Mouse (Mus musculus) cerebellum, adult (tissue): ENCODE results near the gene Clip2.
A peak's percentile ranks its signal among the peaks of the same experiment; 100 is the strongest.

ENCODE experiments used
- ATAC-seq: cut with Nextera tagmentation; 2 replicates; pipeline ENCODE4 v1.9.2; 2017; ENCODE audit warnings: mild to moderate bottlenecking, moderate library complexity, mixed read lengths; ENCODE audit not compliant: insufficient number of reproducible peaks, low FRiP score, low TSS enrichment

Gene Clip2

GRCm38 (mm10) chr5:134567445-134567844, 15.2 kb upstream of the Clip2 start:
- no peak for ATAC-seq

DNA sequence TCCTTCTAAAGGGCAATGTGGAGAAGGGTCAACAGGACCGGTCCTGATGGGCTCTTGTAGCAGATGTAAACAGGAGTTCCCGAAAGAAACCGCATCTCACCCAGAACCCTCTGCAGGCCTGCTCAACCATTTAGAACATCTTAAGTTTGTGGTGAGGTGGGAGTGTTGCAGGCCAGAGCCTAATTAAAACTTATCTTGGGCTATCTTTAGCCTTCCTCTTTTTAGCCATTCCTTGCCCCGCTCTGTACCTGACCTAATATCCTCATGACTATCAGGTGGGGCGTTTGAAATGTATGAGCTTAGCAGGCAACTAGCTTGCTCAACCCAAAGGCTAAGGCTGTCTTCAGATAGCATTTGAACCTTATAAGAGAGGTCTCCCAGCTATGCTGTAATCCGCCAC, 13.5 kb upstream of the Clip2 start:
- ATAC-seq = no peak

GRCm38 (mm10) chr5:134564272-134564671, 12.0 kb upstream of the Clip2 start:
- no peak for ATAC-seq

DNA sequence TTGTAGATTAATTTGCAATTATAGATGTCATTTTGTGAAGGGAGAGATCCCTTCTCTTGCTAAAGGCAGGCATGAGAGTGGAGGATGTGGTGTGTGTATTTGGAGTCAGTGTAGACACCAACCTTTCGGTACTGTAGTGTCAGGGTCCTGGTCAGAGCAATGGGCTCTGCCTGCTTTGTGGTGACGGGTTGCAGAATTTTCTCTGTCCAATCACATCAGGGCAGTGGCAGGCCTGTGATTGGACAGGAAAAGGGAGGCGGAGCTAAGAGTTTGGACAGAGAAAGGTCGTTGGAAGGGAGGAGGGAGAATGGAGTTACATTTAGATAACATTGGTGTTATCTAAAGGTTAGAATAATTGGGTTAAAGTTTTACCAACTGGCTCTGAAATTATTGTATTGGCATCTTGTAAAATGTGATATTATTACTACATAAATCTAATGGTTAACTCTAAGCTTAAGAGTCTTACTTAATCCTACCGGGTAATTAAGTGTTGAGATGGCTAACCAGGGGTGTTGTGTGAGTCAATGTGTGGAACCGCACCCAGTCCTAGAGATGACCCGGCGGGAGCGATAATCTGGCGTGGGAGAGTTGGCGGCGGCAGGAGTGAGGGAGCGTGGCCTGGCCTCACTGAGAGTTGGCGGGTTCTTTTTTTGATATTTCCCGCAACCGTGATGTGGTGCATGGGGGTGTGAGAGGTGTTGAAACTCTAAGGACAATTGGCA, 8.4 kb upstream of the Clip2 start:
- ATAC-seq = no peak

- no peak for ATAC-seq
These were observed 7.8 kb upstream of the Clip2 start, which contains the start of gene Syna for GRCm38 (mm10) chr5:134560071-134560449. TSS of gene Syna (minus strand) at chr5:134560171.

DNA sequence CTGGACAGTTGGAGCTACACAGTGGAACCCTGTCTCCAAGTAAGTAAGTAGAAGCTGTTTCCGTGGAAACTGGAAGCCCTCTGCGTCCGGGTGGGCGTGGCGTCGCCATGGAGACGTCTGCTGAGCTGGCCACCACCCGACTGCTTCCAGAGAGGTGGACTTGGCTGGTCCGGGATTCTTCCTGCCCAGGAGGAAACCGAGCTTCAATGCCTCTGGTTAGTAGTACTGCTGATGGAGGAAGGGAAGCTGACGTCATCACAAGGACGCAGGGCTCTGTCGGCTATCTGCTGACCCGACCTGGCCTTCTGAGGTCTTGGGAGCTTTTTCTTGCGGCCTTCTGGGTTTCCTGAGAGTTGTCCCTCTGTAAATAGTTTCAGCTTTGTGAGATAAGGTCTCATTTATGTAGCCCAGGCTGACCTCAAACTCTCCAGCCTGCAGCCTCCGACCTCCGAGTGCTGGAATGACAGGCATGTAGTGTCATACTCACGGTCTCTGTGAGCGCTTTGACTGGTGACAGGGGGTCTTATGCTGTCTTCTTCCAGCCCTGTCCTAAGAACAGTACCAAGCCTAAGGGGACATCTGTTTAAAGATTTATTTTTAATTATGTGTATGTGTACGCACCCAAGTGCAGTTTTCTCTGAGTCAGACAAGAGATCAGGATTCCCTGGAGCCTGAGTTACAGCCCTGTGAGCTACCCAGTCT, 3.4 kb upstream of the Clip2 start:
- ATAC-seq = no peak

- ATAC-seq = no peak
These were observed 1.8 kb upstream of the Clip2 start for GRCm38 (mm10) chr5:134553951-134554546.

DNA sequence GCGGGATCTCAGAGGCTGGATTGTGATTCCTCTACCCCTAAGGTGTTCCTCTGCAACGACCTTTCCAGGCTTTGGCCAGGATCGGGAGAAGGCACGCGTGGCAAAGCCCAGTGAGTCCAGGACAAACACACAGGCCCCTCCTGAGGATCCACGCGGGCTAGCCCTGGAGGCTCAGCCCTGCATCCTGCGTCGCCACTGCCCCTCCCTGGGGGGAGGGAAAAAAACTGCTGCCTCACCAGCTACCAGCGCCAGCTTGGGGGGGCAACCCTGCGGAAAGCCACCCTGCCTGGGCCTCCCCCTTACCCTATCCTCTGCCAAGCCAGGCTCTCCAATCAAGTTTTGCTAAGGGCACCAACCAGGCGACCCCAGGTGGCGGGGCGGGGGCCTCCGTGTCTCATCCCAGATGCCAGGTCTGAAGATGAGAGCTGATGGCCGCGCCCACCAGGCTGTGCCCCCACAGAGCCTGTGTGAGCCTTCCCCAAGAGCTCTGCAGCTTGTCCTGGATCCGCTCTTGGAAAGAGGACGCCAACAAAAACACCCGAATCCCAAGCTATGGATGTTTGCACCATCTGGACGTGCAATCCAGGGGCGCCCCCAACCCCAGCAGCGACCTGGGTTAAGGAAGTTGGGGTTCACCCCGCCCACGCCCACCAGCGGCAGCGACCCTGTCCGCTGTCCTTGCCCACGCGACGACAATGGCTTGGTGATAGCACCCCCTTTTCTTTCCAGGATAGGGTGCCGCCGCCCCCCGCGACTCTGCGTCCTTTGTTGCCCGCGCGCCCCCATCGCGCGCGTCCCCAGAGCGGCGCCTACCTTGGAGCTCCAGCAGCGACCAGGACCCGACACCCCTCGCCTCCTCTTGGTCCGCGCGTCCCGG, 763 bp downstream of the Clip2 start:
- 0 out of 2 replicates have a peak, but pooled peaks have one; percentile 12 for ATAC-seq

DNA sequence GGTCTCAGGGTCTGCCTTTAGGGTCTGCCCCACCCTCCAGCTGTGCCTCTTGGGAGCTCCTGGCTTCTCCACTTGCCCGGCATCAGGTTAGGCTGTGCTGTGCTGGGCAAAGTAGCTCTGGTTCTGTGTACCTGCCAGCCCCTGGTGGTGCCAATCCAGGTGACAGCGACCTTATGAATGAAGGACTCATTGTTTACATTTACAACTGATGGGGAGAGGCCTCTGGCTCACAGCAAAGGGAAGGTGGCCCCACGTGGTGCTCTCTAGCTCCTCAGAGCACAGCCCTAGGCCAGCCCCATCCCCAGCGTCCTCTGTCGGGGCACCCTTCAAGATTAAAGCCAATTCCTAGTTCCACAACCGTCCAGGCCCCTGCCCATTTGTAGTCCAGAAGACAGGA, 1.4 kb downstream of the Clip2 start:
- no peak for ATAC-seq

- no peak for ATAC-seq
These were observed 2.5 kb downstream of the Clip2 start for GRCm38 (mm10) chr5:134549640-134550168.

DNA sequence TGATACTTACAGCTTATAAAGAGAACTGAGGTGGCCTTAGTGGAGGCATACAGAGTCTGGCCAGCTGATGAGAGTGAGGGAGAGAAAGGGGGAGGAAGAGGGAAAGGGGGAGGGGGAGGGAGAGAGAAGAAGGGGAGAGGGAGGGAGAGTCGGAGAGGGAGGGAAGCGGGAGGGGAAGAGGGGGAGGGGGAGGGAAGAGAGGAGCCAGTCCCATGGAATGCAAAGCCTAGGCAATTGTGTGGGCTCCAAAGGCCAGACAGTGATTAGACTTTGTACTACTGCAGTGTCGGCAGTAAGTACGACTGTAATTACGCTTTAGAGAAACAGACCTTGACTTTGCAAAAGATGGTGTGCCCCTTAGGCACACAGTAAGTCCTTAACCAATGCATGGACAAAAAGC, 3.9 kb downstream of the Clip2 start:
- no peak for ATAC-seq

GRCm38 (mm10) chr5:134546790-134547189, 5.4 kb downstream of the Clip2 start:
- no peak for ATAC-seq

DNA sequence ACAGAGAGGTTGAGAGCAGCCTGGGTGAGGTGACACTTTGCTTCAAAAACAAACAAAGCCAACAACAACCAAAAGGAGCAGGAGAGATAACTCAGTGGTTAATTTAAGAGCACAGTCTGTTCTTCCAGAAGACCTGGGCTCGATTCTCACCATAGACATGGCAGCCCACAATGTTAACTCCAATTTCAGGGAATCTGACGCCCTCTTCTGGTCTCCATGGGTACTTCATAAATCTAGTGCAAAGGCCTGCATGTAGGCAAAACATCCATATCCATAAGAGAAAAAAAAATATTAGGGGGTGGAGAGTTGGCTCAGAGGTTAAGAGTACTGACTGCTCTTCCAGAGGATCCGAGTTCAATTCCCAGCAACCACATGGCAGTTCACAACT, 7.0 kb downstream of the Clip2 start:
- no peak for ATAC-seq

GRCm38 (mm10) chr5:134544516-134545241, 7.6 kb downstream of the Clip2 start:
- ATAC-seq = no peak

GRCm38 (mm10) chr5:134541640-134542039, 10.6 kb downstream of the Clip2 start:
- ATAC-seq = no peak; the same call in 1 of the 2 replicates

DNA sequence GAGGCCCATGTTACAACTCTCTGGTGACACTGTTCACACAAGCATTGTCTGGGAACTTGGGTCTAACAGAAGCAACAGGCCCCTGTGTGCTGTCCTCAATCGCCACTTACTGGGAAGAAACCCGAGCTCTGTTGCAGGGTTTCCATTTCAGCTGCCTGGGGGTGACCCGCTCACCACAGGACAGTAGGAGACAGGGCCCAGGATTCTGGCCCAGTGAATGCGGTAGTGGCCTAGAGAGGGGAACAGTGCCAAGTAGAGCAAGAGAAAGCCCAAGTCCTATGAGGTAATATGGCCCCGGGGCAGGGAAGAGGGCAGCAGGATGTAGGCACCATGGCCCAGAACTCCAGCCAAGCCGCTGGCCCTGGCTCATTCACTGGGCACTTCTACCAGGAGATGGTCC, 11.4 kb downstream of the Clip2 start:
- no peak for ATAC-seq

- ATAC-seq = no peak
These were observed 12.3 kb downstream of the Clip2 start for GRCm38 (mm10) chr5:134539891-134540290.

- no peak for ATAC-seq
These were observed 16.2 kb downstream of the Clip2 start for GRCm38 (mm10) chr5:134536036-134536435.

- ATAC-seq = no peak
These were observed 19.8 kb downstream of the Clip2 start for GRCm38 (mm10) chr5:134532417-134532816.

DNA sequence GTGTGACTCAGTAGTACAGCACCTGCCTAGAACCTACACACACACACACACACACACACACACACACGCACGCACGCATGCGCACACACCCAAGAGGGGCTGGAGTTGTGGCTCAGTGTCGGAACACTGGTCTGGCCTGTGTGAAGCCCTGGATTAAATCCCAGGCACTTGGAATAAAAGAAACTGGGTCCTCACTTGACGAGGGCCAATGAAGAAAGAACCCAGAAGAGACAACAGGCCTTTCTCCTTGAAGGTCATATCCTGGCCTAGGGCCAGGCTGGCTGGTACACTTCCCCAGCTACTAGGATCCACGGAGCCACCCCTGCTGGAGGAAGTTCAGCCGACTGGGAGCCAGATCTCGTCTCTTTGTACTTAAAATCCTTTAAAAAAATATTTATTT, 20.6 kb downstream of the Clip2 start:
- no peak for ATAC-seq
